Mouse (Mus musculus) liver, adult 2 months (tissue): ENCODE data around the gene Fgg. TPM values are rescaled to one million over a fixed set of nuclear protein-coding genes. Genes with fewer than 3 reads are reported as not detected.

Experiments
- DNase-seq: peaks from one replicate; pipeline ENCODE4 v3.0.0-alpha.2; 2011; ENCODE audit warnings: low read depth, low spot score; ENCODE audit errors: extremely low read depth
- H3K27ac ChIP-seq: fragments of 200-500 bp; replicated peaks from 2 replicates; pipeline ENCODE4 v1.5.1; 2012; ENCODE audit warnings: low read depth, mild to moderate bottlenecking, control low read depth, inconsistent platforms, low read length; ENCODE audit not compliant: insufficient read depth
- H3K27me3 ChIP-seq: fragments of 200-500 bp; 2 replicates; pipeline ENCODE4 v1.6.1; 2012; ENCODE audit warnings: mild to moderate bottlenecking, moderate library complexity, low read length, inconsistent platforms; ENCODE audit not compliant: control insufficient read depth, insufficient read depth
- H3K36me3 ChIP-seq: fragments of 200-500 bp; 2 replicates; pipeline ENCODE4 v1.6.1; 2012; ENCODE audit warnings: low read length, inconsistent platforms; ENCODE audit not compliant: control insufficient read depth, insufficient read depth
- H3K4me1 ChIP-seq: fragments of 200-500 bp; 2 replicates; pipeline ENCODE4 v1.6.1; 2011; ENCODE audit warnings: low read length; ENCODE audit not compliant: control insufficient read depth, insufficient read depth
- H3K4me3 ChIP-seq: fragments of 200-500 bp; 2 replicates; pipeline ENCODE4 v1.5.1; 2011; ENCODE audit warnings: low read depth, mild to moderate bottlenecking, control low read depth, low read length, moderate library complexity; ENCODE audit not compliant: insufficient read depth
- H3K79me2 ChIP-seq: fragments of 200-500 bp; 2 replicates; pipeline ENCODE4 v1.6.1; 2012; ENCODE audit warnings: inconsistent platforms, mild to moderate bottlenecking, low read length, moderate library complexity; ENCODE audit not compliant: control insufficient read depth, insufficient read depth
- H3K9ac ChIP-seq: fragments of 200-500 bp; 2 replicates; pipeline ENCODE4 v1.6.1; 2012; ENCODE audit warnings: low read depth, mild to moderate bottlenecking, control low read depth, inconsistent platforms, low read length
- CTCF ChIP-seq: fragments of 200-500 bp; IDR thresholded peaks from 2 replicates; pipeline ENCODE4 v1.5.1; 2011; ENCODE audit warnings: low read depth, low read length, control low read depth
- POLR2A ChIP-seq: fragments of 200-500 bp; IDR thresholded peaks from 2 replicates; pipeline ENCODE4 v1.6.1; 2011; ENCODE audit warnings: low read length, control low read depth; ENCODE audit not compliant: insufficient read depth; ENCODE audit errors: extremely low read depth
- WGBS: fragments of 180-500 bp; shearing (Covaris S2); methylation state at CpG from one replicate; pipeline ENCODE4 v1.1.7; 2018; 5-methylcytosine and 5-hydroxymethylcytosine counted together
- polyA plus RNA-seq: library from polyadenylated mRNA; depleted of rRNA; stranded (reverse); fragments of >200 nt; gene quantifications from 2 replicates; pipeline ENCODE4 v1.2.3, GENCODE M21; 2012
- total RNA-seq: library from RNA; depleted of rRNA; stranded (reverse); fragments of >200 nt; gene quantifications from 2 replicates; pipeline ENCODE4 v1.2.3, GENCODE M21; 2014

The Fgg gene
- total and polyA plus RNA-seq, 2 experiments = 2,816 to 4,358 TPM

GRCm38 (mm10) chr3:83027546-83028251, 20.2 kb downstream of the Fgg start:
- Histone ChIP-seq H3K4me1 (peaks cover 21% of the 10 kb centered on the region), H3K27me3 (no peaks in the 10 kb centered on the region), H3K79me2 (no peaks in the 10 kb centered on the region; the same call in 1 of the 2 replicates), H3K36me3 (peaks cover 52% of the 10 kb centered on the region), H3K27ac (peak overlapping the region; percentile 68; the same call in 1 of the 2 replicates), H3K9ac (peak overlapping the region; percentile 89), H3K4me3 (peak overlapping the region; percentile 79)
- peak; percentile 82 for DNase-seq
- TF ChIP-seq CTCF (no peak), POLR2A (no peak)
- 16% methylated on average over 9 of the region's 9 CpGs for WGBS

GRCm38 (mm10) chr3:83030331-83030730, 22.8 kb downstream of the Fgg start:
- 46% methylated on average over 4 of the region's 4 CpGs for WGBS
- peak overlapping the region; percentile 53 for H3K9ac ChIP-seq
- no peak for DNase-seq
- peaks cover 53% of the 10 kb centered on the region for H3K36me3 ChIP-seq
- H3K79me2 ChIP-seq = no peaks in the 10 kb centered on the region; the same call in 1 of the 2 replicates
- H3K27me3 ChIP-seq = no peaks in the 10 kb centered on the region
- H3K4me3 ChIP-seq = no peak overlapping the region
- peak overlapping the region; percentile 10; the same call in 1 of the 2 replicates for H3K27ac ChIP-seq
- H3K4me1 ChIP-seq = peaks cover 11% of the 10 kb centered on the region
- TF ChIP-seq CTCF (no peak), POLR2A (no peak)

- Histone ChIP-seq H3K36me3 (peaks cover 47% of the 10 kb centered on the region), H3K27ac (peak overlapping the region; percentile 32; the same call in 1 of the 2 replicates)
- 27% methylated on average over 13 of the region's 13 CpGs for WGBS
Measured at GRCm38 (mm10) chr3:83032746-83033308, 25.3 kb downstream of the Fgg start.

GRCm38 (mm10) chr3:83033801-83034200, 26.3 kb downstream of the Fgg start:
- TF ChIP-seq CTCF (no peak), POLR2A (0 out of 2 replicates have a peak, but pooled peaks have one; percentile 13)
- H3K9ac ChIP-seq = no peak overlapping the region
- H3K4me3 ChIP-seq = no peak overlapping the region
- peak overlapping the region; percentile 42 for H3K27ac ChIP-seq
- H3K79me2 ChIP-seq = no peaks in the 10 kb centered on the region
- no peaks in the 10 kb centered on the region for H3K27me3 ChIP-seq
- H3K36me3 ChIP-seq = peaks cover 38% of the 10 kb centered on the region
- peak; percentile 67 for DNase-seq
- peaks cover 9% of the 10 kb centered on the region; the same call in 1 of the 2 replicates for H3K4me1 ChIP-seq
- 26% methylated on average over 8 of the region's 8 CpGs for WGBS

More at GRCm38 (mm10) chr3:83032746-83033308, 25.3 kb downstream of the Fgg start:
- 0 out of 2 replicates have a peak, but pooled peaks have one; percentile 27 for TF ChIP-seq POLR2A
- no peak; the same call in 1 of the 2 replicates for TF ChIP-seq CTCF
- H3K9ac ChIP-seq = no peak overlapping the region
- peak; percentile 61 for DNase-seq
- no peaks in the 10 kb centered on the region for H3K27me3 ChIP-seq
- peaks cover 9% of the 10 kb centered on the region; the same call in 1 of the 2 replicates for H3K4me1 ChIP-seq
- no peak overlapping the region for H3K4me3 ChIP-seq
- no peaks in the 10 kb centered on the region for H3K79me2 ChIP-seq

- no peaks in the 10 kb centered on the region for H3K79me2 ChIP-seq
- peak overlapping the region; percentile 97 for H3K27ac ChIP-seq
- H3K36me3 ChIP-seq = peaks cover 20% of the 10 kb centered on the region
- H3K27me3 ChIP-seq = no peaks in the 10 kb centered on the region
- peak; percentile 99 for DNase-seq
- TF ChIP-seq POLR2A = no peak
- TF ChIP-seq CTCF = no peak
- H3K4me1 ChIP-seq = peaks cover 17% of the 10 kb centered on the region
- H3K9ac ChIP-seq = peak overlapping the region; percentile 47; the same call in 1 of the 2 replicates
- 26% methylated on average over 2 of the region's 2 CpGs for WGBS
- H3K4me3 ChIP-seq = no peak overlapping the region
Measured at GRCm38 (mm10) chr3:83038865-83039264, 31.3 kb downstream of the Fgg start.
